Comparison of ENCODE assay signal across 19 mouse cellular contexts in the genomic region with DNA sequence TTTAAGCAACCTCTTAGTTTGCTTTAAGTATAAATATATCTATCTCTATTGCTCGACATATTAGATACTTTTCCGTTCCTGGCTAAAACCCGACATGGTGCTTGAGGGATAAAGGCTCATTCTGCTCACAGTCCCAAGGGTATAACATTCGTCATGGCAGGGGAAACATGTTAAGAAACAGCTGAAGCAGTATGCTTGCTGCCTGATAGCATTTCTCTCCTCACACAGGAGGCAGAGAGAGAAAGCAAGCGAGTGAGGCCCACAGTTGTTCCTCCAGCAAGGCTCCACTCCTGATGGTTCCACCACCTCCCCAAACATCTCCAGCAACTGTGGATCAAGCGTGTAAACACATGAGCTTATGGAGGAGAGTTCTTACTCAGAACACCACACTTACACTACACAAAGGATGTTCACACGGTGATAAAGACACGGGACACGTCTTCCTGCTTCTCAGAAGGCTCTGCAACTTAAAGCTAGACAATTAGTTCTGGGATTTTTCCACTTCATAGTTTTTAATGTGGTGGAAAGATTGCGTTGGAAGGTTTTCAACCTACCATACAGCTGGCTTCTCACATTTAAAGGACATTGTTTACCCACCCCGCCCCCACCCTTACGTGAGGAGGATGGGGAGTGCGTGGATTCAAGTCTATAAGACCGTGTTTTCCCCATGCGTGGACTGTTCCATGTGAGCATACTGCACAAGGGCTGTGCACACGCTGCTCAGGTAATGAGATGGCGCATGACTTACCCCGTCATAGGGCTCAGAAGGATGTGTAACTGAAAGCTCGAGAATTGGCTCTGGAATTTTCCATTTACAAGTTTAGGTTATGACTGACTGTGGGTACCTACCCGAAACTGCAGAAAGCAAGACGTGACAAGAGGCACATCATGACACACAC.
"Had no signal": no experiment of that assay in that cellular context is flagged by ENCODE, and none has a peak within 500 bp of the region (broad histone marks: within the 10 kb centered on the region; RNA-seq: fewer than 3 reads in every experiment).

No protein-coding gene starts in this region.

- DNase-seq: kidney, adult 2 months; kidney, postnatal 25 days; liver, embryonic 13.5 days; lung, adult 2 months; lung, postnatal 14 days; lung, postnatal 4 days; retina, postnatal 1 day; right cerebral cortex, postnatal 25 days; spleen, adult 18-20 months; thymus, postnatal 25 days had no signal

- H3K27me3 ChIP-seq: liver, embryonic 13.5 days; midbrain, embryonic 13.5 days; neural tube, embryonic 13.5 days; stomach, embryonic 15.5 days had no signal

- H3K4me2 ChIP-seq: liver, embryonic 13.5 days; midbrain, embryonic 13.5 days; neural tube, embryonic 13.5 days; stomach, embryonic 15.5 days had no signal

- H3K9ac ChIP-seq: liver, embryonic 13.5 days; midbrain, embryonic 13.5 days; neural tube, embryonic 13.5 days; stomach, embryonic 15.5 days had no signal

- H3K27ac ChIP-seq: kidney, postnatal 0 days; left cerebral cortex, adult 2 months; liver, embryonic 13.5 days; midbrain, embryonic 10.5 days; midbrain, embryonic 13.5 days; neural tube, embryonic 13.5 days; stomach, embryonic 15.5 days had no signal

- ATAC-seq: intestine, embryonic 16.5 days; midbrain, embryonic 13.5 days; midbrain, embryonic 16.5 days had no signal

- H3K36me3 ChIP-seq: liver, embryonic 13.5 days; midbrain, embryonic 10.5 days; midbrain, embryonic 13.5 days; neural tube, embryonic 13.5 days; stomach, embryonic 15.5 days had no signal

- H3K4me3 ChIP-seq: left cerebral cortex, adult 2 months; liver, embryonic 13.5 days; midbrain, embryonic 10.5 days; midbrain, embryonic 13.5 days; myocyte; neural tube, embryonic 13.5 days; stomach, embryonic 15.5 days had no signal

- H3K9me3 ChIP-seq: liver, embryonic 13.5 days; midbrain, embryonic 10.5 days; midbrain, embryonic 13.5 days; neural tube, embryonic 13.5 days; stomach, embryonic 15.5 days had no signal

- H3K4me1 ChIP-seq: liver, embryonic 13.5 days; midbrain, embryonic 10.5 days; midbrain, embryonic 13.5 days; neural tube, embryonic 13.5 days; stomach, embryonic 15.5 days had no signal
